Mouse (Mus musculus) MEL (cell line): ENCODE results near the gene Extl2. TPM values are rescaled to one million over a fixed set of nuclear protein-coding genes. Genes with fewer than 3 reads are reported as not detected.

Experiments
- DNase-seq: peaks from one replicate; pipeline ENCODE4 v3.0.0; 2011; ENCODE audit warnings: low read depth, low spot score
- H3K27ac ChIP-seq: 2 replicates; pipeline ENCODE4 v1.5.1; 2012; ENCODE audit warnings: low read depth, mild to moderate bottlenecking, control low read depth, low read length, moderate library complexity; ENCODE audit not compliant: control insufficient read depth
- H3K27me3 ChIP-seq, 2 experiments: fragments of 150-350 bp in 1 of 2; sonication (generic) in 1 of 2; 2 replicates each; pipeline ENCODE4 v1.6.1; 2012; ENCODE audit warnings: low read length in 2 of 2, mild to moderate bottlenecking in 2 of 2, improper control_type of control experiment in 1 of 2, moderate library complexity in 1 of 2; ENCODE audit not compliant: insufficient read depth in 2 of 2, control insufficient read depth in 1 of 2
- H3K36me3 ChIP-seq, 2 experiments: 2 replicates each; pipeline ENCODE4 v1.6.1; 2012 to 2014; ENCODE audit warnings: low read length in 2 of 2, improper control_type of control experiment in 1 of 2, inconsistent platforms in 1 of 2, mild to moderate bottlenecking in 1 of 2; ENCODE audit not compliant: insufficient read depth in 2 of 2, control insufficient read depth in 1 of 2
- H3K4me1 ChIP-seq, 2 experiments: fragments of 150-350 bp in 1 of 2; sonication (generic) in 1 of 2; 2 replicates each; pipeline ENCODE4 v1.6.1; 2012; ENCODE audit warnings: low read length in 2 of 2, improper control_type of control experiment in 1 of 2, mild to moderate bottlenecking in 1 of 2; ENCODE audit not compliant: insufficient read depth in 2 of 2, control insufficient read depth in 1 of 2
- H3K4me3 ChIP-seq, 2 experiments: fragments of 150-350 bp in 1 of 2; sonication (generic) in 1 of 2; 2 replicates each; pipeline ENCODE4 v1.5.1; 2012; ENCODE audit warnings: low read depth in 2 of 2, low read length in 2 of 2, mild to moderate bottlenecking in 2 of 2, moderate library complexity in 2 of 2, control low read depth in 1 of 2, improper control_type of control experiment in 1 of 2; ENCODE audit not compliant: control insufficient read depth in 1 of 2, insufficient read depth in 1 of 2
- H3K79me2 ChIP-seq: 2 replicates; pipeline ENCODE4 v1.6.1; 2012; ENCODE audit warnings: mild to moderate bottlenecking, low read length, moderate library complexity; ENCODE audit not compliant: control insufficient read depth, poor library complexity, insufficient read depth
- H3K9ac ChIP-seq: 2 replicates; pipeline ENCODE4 v1.6.1; 2012; ENCODE audit warnings: low read depth, mild to moderate bottlenecking, control low read depth, low read length, moderate library complexity; ENCODE audit not compliant: control insufficient read depth, poor library complexity, severe bottlenecking
- H3K9me3 ChIP-seq: fragments of 150-350 bp; sonication (generic); replicated peaks from 2 replicates; pipeline ENCODE4 v1.6.1; 2012; ENCODE audit warnings: mild to moderate bottlenecking, low read length, improper control_type of control experiment, moderate library complexity; ENCODE audit not compliant: insufficient read depth
- CHD1 ChIP-seq: IDR thresholded peaks from 2 replicates; pipeline ENCODE4 v1.6.1; 2012; ENCODE audit warnings: low read depth, mild to moderate bottlenecking, inconsistent platforms, low read length, improper control_type of control experiment
- CHD2 ChIP-seq: IDR thresholded peaks from 2 replicates; pipeline ENCODE4 v1.6.1; 2011; ENCODE audit warnings: low read length, improper control_type of control experiment
- ELF1 ChIP-seq: IDR thresholded peaks from 2 replicates; pipeline ENCODE4 v1.6.1; 2014; ENCODE audit warnings: low read depth, mild to moderate bottlenecking, inconsistent platforms, low read length, improper control_type of control experiment, moderate library complexity
- ETS1 ChIP-seq: IDR thresholded peaks from 2 replicates; pipeline ENCODE4 v1.6.1; 2012; ENCODE audit warnings: low read depth, mild to moderate bottlenecking, inconsistent platforms, low read length, improper control_type of control experiment, moderate library complexity
- HCFC1 ChIP-seq: IDR thresholded peaks from 2 replicates; pipeline ENCODE4 v1.6.1; 2012; ENCODE audit warnings: low read depth, mild to moderate bottlenecking, inconsistent platforms, low read length, improper control_type of control experiment, moderate library complexity
- JUND ChIP-seq: IDR thresholded peaks from 2 replicates; pipeline ENCODE4 v1.6.1; 2011; ENCODE audit warnings: low read depth, mild to moderate bottlenecking, improper control_type of control experiment, low read length
- MEF2A ChIP-seq: IDR thresholded peaks from 2 replicates; pipeline ENCODE4 v1.6.1; 2014; ENCODE audit warnings: low read depth, mild to moderate bottlenecking, inconsistent platforms, low read length, improper control_type of control experiment; ENCODE audit not compliant: poor library complexity, insufficient replicate concordance, severe bottlenecking; ENCODE audit errors: extremely low read depth
- MXI1 ChIP-seq: IDR thresholded peaks from 2 replicates; pipeline ENCODE4 v1.6.1; 2011; ENCODE audit warnings: mild to moderate bottlenecking, low read depth, low read length, improper control_type of control experiment
- NELFE ChIP-seq: IDR thresholded peaks from 2 replicates; pipeline ENCODE4 v1.6.1; 2011; ENCODE audit warnings: low read depth, low read length, improper control_type of control experiment
- POLR2A ChIP-seq, 2 experiments: IDR thresholded peaks; 2 replicates each; pipeline ENCODE4 v1.6.1; 2011 to 2012; ENCODE audit warnings: low read length in 2 of 2, mild to moderate bottlenecking in 2 of 2, control low read depth in 1 of 2, improper control_type of control experiment in 1 of 2, low read depth in 1 of 2, moderate library complexity in 1 of 2; ENCODE audit not compliant: control insufficient read depth in 1 of 2, insufficient read depth in 1 of 2, poor library complexity in 1 of 2
- RAD21 ChIP-seq: IDR thresholded peaks from 2 replicates; pipeline ENCODE4 v1.6.1; 2011; ENCODE audit warnings: mild to moderate bottlenecking, low read depth, low read length, improper control_type of control experiment
- SIN3A ChIP-seq: IDR thresholded peaks from 2 replicates; pipeline ENCODE4 v1.6.1; 2012; ENCODE audit warnings: low read length, improper control_type of control experiment, inconsistent platforms
- TAL1 ChIP-seq: IDR thresholded peaks from 2 replicates; pipeline ENCODE4 v1.6.1; 2012; ENCODE audit warnings: mild to moderate bottlenecking, inconsistent platforms, low read length, moderate library complexity, mixed read lengths
- UBTF ChIP-seq: IDR thresholded peaks from 2 replicates; pipeline ENCODE4 v1.6.1; 2012; ENCODE audit warnings: low read depth, mild to moderate bottlenecking, inconsistent platforms, low read length, improper control_type of control experiment, moderate library complexity, borderline replicate concordance; ENCODE audit not compliant: insufficient read depth
- ZC3H11A ChIP-seq: IDR thresholded peaks from 2 replicates; pipeline ENCODE4 v1.6.1; 2012; ENCODE audit warnings: low read depth, mild to moderate bottlenecking, inconsistent platforms, low read length, improper control_type of control experiment
- ZNF384 ChIP-seq: IDR thresholded peaks from 2 replicates; pipeline ENCODE4 v1.6.1; 2012; ENCODE audit warnings: low read depth, mild to moderate bottlenecking, inconsistent platforms, low read length, improper control_type of control experiment
- polyA plus RNA-seq, 2 experiments: library from polyadenylated mRNA; stranded (reverse) in 1 of 2; unstranded in 1 of 2; fragments of >175 nt in 1 of 2; fragments of >200 nt in 1 of 2; gene quantifications; 2 replicates each; pipeline versions ENCODE4 v1.2.1 to v1.2.4; 2012; ENCODE audit warnings: low replicate concordance in 2 of 2, low read depth in 1 of 2; ENCODE audit not compliant: insufficient read length in 2 of 2, insufficient read depth in 1 of 2, missing spikeins in 1 of 2
- total RNA-seq: library from RNA; depleted of rRNA; stranded (reverse); fragments of 300-350 nt; gene quantifications from 2 replicates; pipeline ENCODE4 v1.2.3, GENCODE M21; 2012

Extl2 gene
- total and polyA plus RNA-seq, 3 experiments = 6.6 to 10.5 TPM; not detected in 1

DNA sequence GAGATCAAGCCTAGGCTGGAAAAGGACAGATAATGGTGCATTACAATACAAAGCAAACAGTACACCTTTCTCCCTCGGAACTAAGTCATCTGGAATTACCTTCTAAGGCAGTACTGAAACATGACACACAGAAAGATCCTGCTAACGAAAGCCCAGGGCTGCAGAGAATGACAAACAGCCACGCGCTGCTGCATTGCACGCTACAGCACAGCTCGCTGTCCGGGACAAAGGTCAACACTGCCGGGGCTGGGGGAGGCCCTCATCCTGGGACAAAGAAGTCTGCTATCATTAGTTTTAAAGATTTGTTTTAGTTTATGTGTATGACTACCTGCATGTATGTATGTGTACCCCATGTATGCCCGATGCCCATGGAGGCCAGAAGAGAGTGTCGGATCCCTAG, 14.2 kb upstream of the Extl2 start:
- no peak for DNase-seq
- Histone ChIP-seq H3K79me2 (no peaks in the 10 kb centered on the region; the same call in 1 of the 2 replicates), H3K4me1 (peaks cover 4 to 6% of the 10 kb centered on the region in 2 experiments; a peak in 3 of 4 replicates), H3K27ac (no peak overlapping the region), H3K9me3 (no peaks in the 10 kb centered on the region), H3K9ac (no peak overlapping the region), H3K36me3 (peaks cover 9 to 16% of the 10 kb centered on the region in 2 experiments), H3K27me3 (no peaks in the 10 kb centered on the region), H3K4me3 (no peak overlapping the region)
- TF ChIP-seq ETS1 (no peak), JUND (no peak), MEF2A (no peak), HCFC1 (no peak)

- Histone ChIP-seq H3K9ac (no peak overlapping the region), H3K4me3 (no peak overlapping the region), H3K36me3 (peaks cover 4 to 6% of the 10 kb centered on the region in 2 experiments), H3K27ac (no peak overlapping the region), H3K9me3 (no peaks in the 10 kb centered on the region), H3K4me1 (peaks cover 3 to 4% of the 10 kb centered on the region in 2 experiments; a peak in 3 of 4 replicates), H3K79me2 (no peaks in the 10 kb centered on the region; the same call in 1 of the 2 replicates), H3K27me3 (no peaks in the 10 kb centered on the region)
- TF ChIP-seq CHD2 = no peak
- no peak for TF ChIP-seq ZC3H11A
- no peak for TF ChIP-seq TAL1
- no peak for TF ChIP-seq POLR2A (IDR thresholded peaks at IDR 0.05; ENCODE audit: control insufficient read depth in 1 of 2, insufficient read depth in 1 of 2, low read depth in 1 of 2, low read length in 2 of 2, poor library complexity in 1 of 2)
- no peak for TF ChIP-seq MEF2A
- TF ChIP-seq ETS1 = no peak
- TF ChIP-seq RAD21 = no peak
- no peak for TF ChIP-seq MXI1
- no peak for TF ChIP-seq HCFC1
- no peak for DNase-seq
Measured at GRCm38 (mm10) chr3:115996929-115997328, 10.3 kb upstream of the Extl2 start.

- Histone ChIP-seq H3K9ac (peak overlapping the region; percentile 79), H3K9me3 (no peaks in the 10 kb centered on the region), H3K4me3 (peak overlapping the region; percentile 67 to 94), H3K4me1 (no peaks in the 10 kb centered on the region; a peak in 1 of 4 replicates), H3K27me3 (no peaks in the 10 kb centered on the region), H3K36me3 (peaks cover 7 to 12% of the 10 kb centered on the region in 2 experiments), H3K27ac (peak overlapping the region; percentile 56), H3K79me2 (peaks cover 15% of the 10 kb centered on the region)
- peak; percentile 85 for DNase-seq
- TF ChIP-seq CHD1 (no peak; the same call in 1 of the 2 replicates), ZNF384 (peak; percentile 79), UBTF (no peak), ELF1 (0 out of 2 replicates have a peak, but pooled peaks have one; percentile 6), NELFE (peak; percentile 36; the same call in 1 of the 2 replicates), HCFC1 (0 out of 2 replicates have a peak, but pooled peaks have one; percentile 16), SIN3A (peak; percentile 24; the same call in 1 of the 2 replicates)
Measured at GRCm38 (mm10) chr3:116006284-116006977, 831 bp upstream of the Extl2 start.
